Mouse (Mus musculus) embryonic facial prominence, embryonic 10.5 days (tissue): ENCODE measurements around the gene Sbf2. TPM values are rescaled to one million over a fixed set of nuclear protein-coding genes. Genes with fewer than 3 reads are reported as not detected.

Experiments used
- polyA plus RNA-seq: library from polyadenylated mRNA; unstranded; fragments of >200 nt; fragmentation: Nextera tagmentation; extraction: Ambion mirVana; gene quantifications from 2 replicates; pipeline ENCODE4 v1.2.1, GENCODE M21; 2016

Gene Sbf2
- polyA plus RNA-seq, 1 experiment from 2014 or later = 27.8 TPM

Other genes with a start within 250 kb of the Sbf2 start
- gene Adm, start 12.7 kb upstream of the Sbf2 start, polyA plus RNA-seq = 1.9 and 2.9 TPM in 2 replicates
- gene Ampd3, start 153.3 kb upstream of the Sbf2 start, polyA plus RNA-seq = 1.0 and 1.5 TPM in 2 replicates
- 21.5 and 22.3 TPM in 2 replicates for gene Rnf141, start 229.5 kb upstream of the Sbf2 start, polyA plus RNA-seq
- gene Lyve1, start 248.3 kb upstream of the Sbf2 start, polyA plus RNA-seq = 0.36 and 0.41 TPM in 2 replicates